In genomic region chr14:48222051-48222450, GRCm38 (mm10) we compare ENCODE assay signal across 27 mouse cellular contexts.
"Had no signal": no experiment of that assay in that cellular context is flagged by ENCODE, and none has a peak within 500 bp of the region (broad histone marks: within the 10 kb centered on the region; RNA-seq: fewer than 3 reads in every experiment).

No protein-coding gene starts in this region.

- H3K4me1 ChIP-seq: forebrain, embryonic 13.5 days had no signal

- H3K27me3 ChIP-seq: embryonic facial prominence, embryonic 12.5 days; embryonic facial prominence, embryonic 13.5 days; embryonic facial prominence, embryonic 15.5 days; forebrain, embryonic 12.5 days; forebrain, embryonic 13.5 days; forebrain, embryonic 15.5 days had no signal

- H3K36me3 ChIP-seq: embryonic facial prominence, embryonic 12.5 days; embryonic facial prominence, embryonic 13.5 days; embryonic facial prominence, embryonic 15.5 days; forebrain, embryonic 12.5 days; forebrain, embryonic 15.5 days had no signal

- H3K9ac ChIP-seq: embryonic facial prominence, embryonic 12.5 days; embryonic facial prominence, embryonic 13.5 days; embryonic facial prominence, embryonic 15.5 days; forebrain, embryonic 12.5 days; forebrain, embryonic 13.5 days; forebrain, embryonic 15.5 days; forebrain, postnatal 0 days had no signal

- H3K9me3 ChIP-seq: embryonic facial prominence, embryonic 10.5 days; embryonic facial prominence, embryonic 12.5 days; embryonic facial prominence, embryonic 13.5 days; embryonic facial prominence, embryonic 15.5 days; forebrain, embryonic 10.5 days; forebrain, embryonic 12.5 days; forebrain, embryonic 13.5 days; forebrain, embryonic 15.5 days had no signal

- H3K4me2 ChIP-seq: embryonic facial prominence, embryonic 12.5 days; embryonic facial prominence, embryonic 13.5 days; embryonic facial prominence, embryonic 15.5 days; forebrain, embryonic 12.5 days; forebrain, embryonic 13.5 days; forebrain, embryonic 15.5 days had no signal

- DNase-seq: cerebellum, adult 2 months; cerebellum, adult 8-10 months; cerebellum, adult 9-10 months; cerebellum, adult 9-11 months; cerebellum, postnatal 10 days; cerebellum, postnatal 14 days; cerebellum, postnatal 36 days; embryo, embryonic 11 days; forebrain, postnatal 0 days; gastrocnemius, adult 2 months; gastrocnemius, postnatal 10 days; gastrocnemius, postnatal 14 days; gastrocnemius, postnatal 25 days; gastrocnemius, postnatal 36 days; heart, adult 18-20 months; heart, adult 2 months had no signal

- H3K4me3 ChIP-seq: embryonic facial prominence, embryonic 10.5 days; embryonic facial prominence, embryonic 12.5 days; embryonic facial prominence, embryonic 13.5 days; embryonic facial prominence, embryonic 15.5 days; erythroblast, embryonic 14.5 days; forebrain, embryonic 10.5 days; forebrain, embryonic 12.5 days; forebrain, embryonic 13.5 days; forebrain, embryonic 15.5 days; gastrocnemius, adult 2 months; heart, adult 2 months had no signal

- ATAC-seq: forebrain, embryonic 13.5 days; forebrain, embryonic 14.5 days; forebrain, embryonic 15.5 days; forebrain, embryonic 16.5 days had no signal

- H3K27ac ChIP-seq: embryonic facial prominence, embryonic 10.5 days; embryonic facial prominence, embryonic 12.5 days; embryonic facial prominence, embryonic 13.5 days; embryonic facial prominence, embryonic 15.5 days; forebrain, embryonic 10.5 days; forebrain, embryonic 12.5 days; forebrain, embryonic 13.5 days; forebrain, embryonic 15.5 days; gastrocnemius, adult 2 months; heart, adult 2 months had no signal
